Mouse (Mus musculus): ENCODE data around the gene Eif2ak2.

Eif2ak2 gene

DNA sequence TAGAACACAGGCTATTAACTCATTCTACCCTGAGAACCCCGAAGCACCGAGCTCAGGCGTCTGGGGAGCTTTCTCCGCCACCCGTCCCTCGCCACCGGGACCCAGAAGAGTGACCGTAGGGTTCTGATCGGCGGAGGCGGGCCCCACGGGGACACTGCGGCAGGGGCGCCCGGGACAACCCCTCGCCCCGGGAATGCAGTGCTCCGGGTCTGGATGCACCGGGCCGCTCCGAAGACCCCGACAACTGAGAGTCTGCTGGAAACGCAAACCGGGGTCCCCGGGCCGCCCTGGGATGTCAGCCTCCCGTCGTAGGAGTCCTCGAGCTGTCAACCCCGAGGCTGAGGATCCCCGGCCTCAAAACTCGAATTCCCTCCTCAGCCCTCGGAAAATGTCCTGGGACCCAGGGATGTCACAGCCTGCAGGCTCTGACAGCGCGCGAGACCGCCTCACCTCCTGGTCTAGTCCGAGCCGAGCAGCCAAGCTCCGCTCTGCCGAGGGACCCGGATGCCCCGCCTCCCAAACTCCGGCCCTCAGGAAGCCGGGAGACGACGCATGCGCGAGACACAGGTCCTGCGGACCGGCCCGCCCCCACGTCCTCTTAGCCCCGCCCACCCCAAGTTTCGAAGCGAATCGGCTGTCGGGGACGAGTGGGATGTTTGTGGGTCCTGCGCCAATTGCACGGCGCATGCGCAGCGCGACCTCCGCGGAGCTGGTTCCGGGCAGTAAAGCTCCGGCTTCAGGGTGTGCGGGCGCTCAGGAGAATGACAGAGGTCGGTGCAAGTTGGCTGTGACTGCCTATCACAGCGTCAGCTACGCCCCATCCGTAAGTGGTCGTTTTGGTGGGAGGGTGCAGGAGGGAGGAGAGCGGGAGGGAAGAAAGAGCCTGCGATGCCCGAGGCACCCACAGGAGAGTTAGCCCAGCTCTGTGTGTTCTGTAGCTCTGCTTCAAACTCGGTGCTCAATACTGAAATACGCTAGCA is 47.2 kb downstream of the Eif2ak2 start, which contains the start of the genes Heatr5b and Gpatch11:
Heatr5b (minus strand) TSS at position 509 of the 980 bp plus-strand sequence.
Gpatch11 (plus strand) TSS at position 712 of the 980 bp plus-strand sequence.
- DNase-seq (ENCODE audit: low spot score): peak; percentile 99

DNA sequence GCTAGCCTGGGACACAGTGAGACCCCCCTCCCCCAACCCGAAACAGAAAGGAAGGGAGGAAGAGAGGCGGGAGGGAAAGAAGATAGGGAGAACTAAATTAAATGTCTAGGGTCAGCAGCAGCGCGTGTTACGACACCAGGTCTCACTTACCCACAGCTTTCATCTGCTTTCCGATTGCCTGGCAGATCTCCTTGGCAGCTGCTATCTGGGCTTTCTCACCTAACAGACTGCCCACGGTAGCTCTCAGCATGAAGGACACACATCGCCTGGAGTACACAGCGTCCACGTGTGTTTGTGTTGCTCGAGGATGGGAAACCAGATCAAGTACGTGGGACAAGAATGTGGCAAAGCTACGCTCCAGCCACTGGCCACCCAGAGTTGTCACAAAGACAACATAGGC is 58.0 kb downstream of the Eif2ak2 start:
- DNase-seq (ENCODE audit: low spot score): no peak

DNA sequence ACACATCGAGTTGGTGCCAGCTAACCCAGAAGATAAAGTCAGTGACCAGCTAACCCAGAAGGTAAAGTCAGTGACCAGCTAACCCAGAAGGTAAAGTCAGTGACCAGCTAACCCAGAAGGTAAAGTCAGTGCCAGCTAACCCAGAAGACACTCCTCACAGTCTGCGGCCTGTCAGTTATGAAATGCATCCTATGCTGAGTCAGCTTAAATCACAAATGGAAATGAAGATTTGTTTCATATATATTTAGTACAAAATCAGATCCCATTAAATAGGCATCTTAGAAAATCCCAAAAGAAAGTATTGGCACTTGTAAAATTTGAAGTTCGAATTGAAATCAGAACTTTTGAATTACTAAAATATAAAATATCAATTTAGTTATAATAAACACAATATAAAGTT is 72.8 kb downstream of the Eif2ak2 start:
- DNase-seq (ENCODE audit: low spot score): no peak

DNA sequence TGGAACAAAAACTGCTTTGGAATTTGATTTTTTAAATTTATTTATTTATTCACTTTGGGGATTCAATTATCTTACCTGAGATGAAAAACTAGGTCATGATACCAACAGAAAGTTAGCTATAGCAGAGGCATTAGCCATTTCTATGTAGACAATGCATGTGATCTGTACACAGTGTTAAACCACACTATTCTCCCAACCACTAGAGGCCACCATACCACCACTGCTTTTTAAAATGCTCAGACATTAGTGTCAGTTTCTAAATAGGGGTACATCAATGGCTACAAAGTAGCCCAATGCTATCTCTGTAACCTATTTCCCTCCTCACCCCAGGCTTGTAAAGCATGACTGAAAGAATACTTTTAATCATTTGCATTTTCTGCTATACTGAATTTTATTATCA is 73.4 kb downstream of the Eif2ak2 start:
- no peak for DNase-seq (ENCODE audit: low spot score)
